Mouse (Mus musculus) thymus, adult 2 months (tissue): Measurements from ENCODE around the gene Cdk18. TPM values are rescaled to one million over a fixed set of nuclear protein-coding genes. Genes with fewer than 3 reads are reported as not detected.

Experiments used
- DNase-seq: peaks from one replicate; pipeline ENCODE4 v3.0.0; 2021
- H3K27ac ChIP-seq: fragments of 200-500 bp; 2 replicates; pipeline ENCODE4 v1.5.1; 2012; ENCODE audit warnings: low read length, control low read depth; ENCODE audit not compliant: control insufficient read depth, insufficient read depth
- H3K27me3 ChIP-seq: fragments of 200-500 bp; 2 replicates; pipeline ENCODE4 v1.6.1; 2012; ENCODE audit warnings: mild to moderate bottlenecking, low read length, moderate library complexity, mixed read lengths; ENCODE audit not compliant: control insufficient read depth, insufficient read depth
- H3K36me3 ChIP-seq: fragments of 200-500 bp; 2 replicates; pipeline ENCODE4 v1.6.1; 2012; ENCODE audit warnings: mild to moderate bottlenecking, low read length, moderate library complexity; ENCODE audit not compliant: control insufficient read depth, insufficient read depth
- H3K4me1 ChIP-seq: fragments of 200-500 bp; replicated peaks from 2 replicates; pipeline ENCODE4 v1.6.1; 2012; ENCODE audit warnings: low read length; ENCODE audit not compliant: control insufficient read depth, insufficient read depth
- H3K4me3 ChIP-seq: fragments of 200-500 bp; 2 replicates; pipeline ENCODE4 v1.5.1; 2012; ENCODE audit warnings: mild to moderate bottlenecking, low read length, control low read depth, moderate library complexity; ENCODE audit not compliant: control insufficient read depth, insufficient read depth
- CTCF ChIP-seq: fragments of 200-500 bp; IDR thresholded peaks from 2 replicates; pipeline ENCODE4 v1.5.1; 2012; ENCODE audit warnings: mild to moderate bottlenecking, control low read depth, low read length, moderate library complexity, borderline replicate concordance; ENCODE audit not compliant: control insufficient read depth, poor library complexity, insufficient read depth; ENCODE audit errors: extremely low read depth
- POLR2A ChIP-seq: fragments of 200-500 bp; IDR thresholded peaks from 2 replicates; pipeline ENCODE4 v1.6.1; 2012; ENCODE audit warnings: mild to moderate bottlenecking, low read length, control low read depth, moderate library complexity; ENCODE audit not compliant: control insufficient read depth, poor library complexity, insufficient read depth; ENCODE audit errors: extremely low read depth
- WGBS: fragments of 180-500 bp; shearing (Covaris S2); methylation state at CpG from one replicate; pipeline ENCODE4 v1.1.7; 2018; 5-methylcytosine and 5-hydroxymethylcytosine counted together
- polyA plus RNA-seq: library from polyadenylated mRNA; depleted of rRNA; stranded (reverse); fragments of >200 nt; gene quantifications from 2 replicates; pipeline ENCODE4 v1.2.3, GENCODE M21; 2012

Cdk18 gene
- polyA plus RNA-seq, 1 experiment: 8.6 TPM

GRCm38 (mm10) chr1:132157016-132157781 is 17.7 kb upstream of the Cdk18 start:
- no peak overlapping the region for H3K4me3 ChIP-seq
- no peaks in the 10 kb centered on the region for H3K36me3 ChIP-seq
- WGBS: 33% methylated on average over 14 of the region's 14 CpGs
- DNase-seq: peak; percentile 79
- no peak for TF ChIP-seq POLR2A
- TF ChIP-seq CTCF: peak; percentile 95
- H3K27me3 ChIP-seq: no peaks in the 10 kb centered on the region
- H3K4me1 ChIP-seq: no peaks in the 10 kb centered on the region
- no peak overlapping the region for H3K27ac ChIP-seq

- Histone ChIP-seq H3K4me1 (no peaks in the 10 kb centered on the region), H3K36me3 (no peaks in the 10 kb centered on the region), H3K27me3 (no peaks in the 10 kb centered on the region), H3K27ac (no peak overlapping the region), H3K4me3 (no peak overlapping the region)
- TF ChIP-seq CTCF (peak; percentile 63; the same call in 1 of the 2 replicates), POLR2A (no peak)
- peak; percentile 82 for DNase-seq
- 16% methylated on average over 6 of the region's 6 CpGs for WGBS
Measured at GRCm38 (mm10) chr1:132155737-132156136, 16.3 kb upstream of the Cdk18 start.

GRCm38 (mm10) chr1:132153691-132154090 is 14.2 kb upstream of the Cdk18 start:
- WGBS: 95% methylated on average over 8 of the region's 8 CpGs
- Histone ChIP-seq H3K27ac (no peak overlapping the region), H3K27me3 (no peaks in the 10 kb centered on the region), H3K4me1 (no peaks in the 10 kb centered on the region), H3K36me3 (no peaks in the 10 kb centered on the region), H3K4me3 (no peak overlapping the region)
- DNase-seq: no peak
- no peak for TF ChIP-seq CTCF
- no peak for TF ChIP-seq POLR2A

GRCm38 (mm10) chr1:132153086-132153690 is 13.7 kb upstream of the Cdk18 start:
- no peaks in the 10 kb centered on the region for H3K27me3 ChIP-seq
- WGBS: 96% methylated on average over 15 of the region's 15 CpGs
- no peak overlapping the region for H3K27ac ChIP-seq
- H3K4me1 ChIP-seq: no peaks in the 10 kb centered on the region
- TF ChIP-seq CTCF (no peak), POLR2A (no peak)
- no peak for DNase-seq
- H3K36me3 ChIP-seq: no peaks in the 10 kb centered on the region
- H3K4me3 ChIP-seq: no peak overlapping the region

- TF ChIP-seq CTCF (no peak), POLR2A (no peak)
- WGBS: 89% methylated on average over 2 of the region's 2 CpGs
- DNase-seq: no peak
- Histone ChIP-seq H3K4me1 (no peaks in the 10 kb centered on the region), H3K4me3 (no peak overlapping the region), H3K36me3 (no peaks in the 10 kb centered on the region), H3K27ac (no peak overlapping the region), H3K27me3 (no peaks in the 10 kb centered on the region)
Measured at GRCm38 (mm10) chr1:132151908-132152307, 12.4 kb upstream of the Cdk18 start.

- TF ChIP-seq CTCF (no peak), POLR2A (no peak)
- Histone ChIP-seq H3K27me3 (no peaks in the 10 kb centered on the region), H3K4me1 (no peaks in the 10 kb centered on the region), H3K4me3 (no peak overlapping the region), H3K27ac (no peak overlapping the region), H3K36me3 (no peaks in the 10 kb centered on the region)
- WGBS: 86% methylated on average over 15 of the region's 15 CpGs
- no peak for DNase-seq
Measured at GRCm38 (mm10) chr1:132150817-132151601, 11.5 kb upstream of the Cdk18 start.
